Mouse (Mus musculus): ENCODE results near the gene Gm17078.
"Not testable (repeated sequence)": the region's sequence is repeated elsewhere in the genome, so short reads cannot be mapped to it uniquely, and the experiment has no call there.

The Gm17078 gene

GRCm38 (mm10) chr14:51611210-51611609 is at the start of gene Gm17078:
TSS of gene Gm17078 (minus strand) at chr14:51611310.
- no peak for DNase-seq (ENCODE audit: low read depth, low spot score)

- DNase-seq (ENCODE audit: low read depth, low spot score), result not testable (repeated sequence)
Observed at GRCm38 (mm10) chr14:51635566-51635965, 24.5 kb upstream of the Gm17078 start, which contains the start of gene Gm4181. TSS of gene Gm4181 (minus strand) at chr14:51635666.

GRCm38 (mm10) chr14:51632426-51632825 is 21.3 kb upstream of the Gm17078 start:
- not testable (repeated sequence) for DNase-seq (ENCODE audit: low read depth, low spot score)

- DNase-seq (ENCODE audit: low read depth, low spot score), result not testable (repeated sequence)
Observed at GRCm38 (mm10) chr14:51592039-51592438, 19.1 kb downstream of the Gm17078 start, which contains the start of gene Gm17174. TSS of gene Gm17174 (minus strand) at chr14:51592139.

- DNase-seq (ENCODE audit: low read depth, low spot score), result not testable (repeated sequence)
Observed at GRCm38 (mm10) chr14:51573963-51574362, 37.1 kb downstream of the Gm17078 start, which contains the start of gene Gm17175. TSS of gene Gm17175 (minus strand) at chr14:51574063.
